Mouse (Mus musculus) intestine, embryonic 16.5 days (tissue): Measurements from ENCODE around the gene Txnrd2. TPM values are rescaled to one million over a fixed set of nuclear protein-coding genes. Genes with fewer than 3 reads are reported as not detected.

ENCODE experiments used
- ATAC-seq: fragments of 200-750 bp; cut with Nextera tagmentation; 2 replicates; pipeline ENCODE4 v1.8.0; 2017; ENCODE audit warnings: moderate TSS enrichment, moderate library complexity
- H3K27ac ChIP-seq: fragments of 300-500 bp; sonication (generic); 2 replicates; pipeline ENCODE4 v1.5.1; 2014; ENCODE audit warnings: mild to moderate bottlenecking, low read length
- H3K27me3 ChIP-seq: fragments of 300-500 bp; sonication (generic); replicated peaks from 2 replicates; pipeline ENCODE4 v1.6.1; 2014; ENCODE audit warnings: low read length, control low read depth, mixed read lengths; ENCODE audit not compliant: control insufficient read depth, insufficient read depth
- H3K36me3 ChIP-seq: fragments of 300-500 bp; sonication (generic); 2 replicates; pipeline ENCODE4 v1.6.1; 2014; ENCODE audit warnings: low read length, control low read depth; ENCODE audit not compliant: control insufficient read depth, insufficient read depth
- H3K4me1 ChIP-seq: fragments of 300-500 bp; sonication (generic); 2 replicates; pipeline ENCODE4 v1.6.1; 2014; ENCODE audit warnings: low read length, control low read depth, mixed read lengths; ENCODE audit not compliant: control insufficient read depth, insufficient read depth
- H3K4me2 ChIP-seq: fragments of 300-500 bp; sonication (generic); 2 replicates; pipeline ENCODE4 v1.6.1; 2014; ENCODE audit warnings: low read depth, low read length, control low read depth
- H3K4me3 ChIP-seq: fragments of 300-500 bp; sonication (generic); 2 replicates; pipeline ENCODE4 v1.5.1; 2014; ENCODE audit warnings: mild to moderate bottlenecking, low read length
- H3K9ac ChIP-seq: fragments of 300-500 bp; sonication (generic); 2 replicates; pipeline ENCODE4 v1.6.1; 2014; ENCODE audit warnings: low read depth, low read length
- H3K9me3 ChIP-seq: fragments of 300-500 bp; sonication (generic); 2 replicates; pipeline ENCODE4 v1.6.1; 2016; ENCODE audit warnings: low read length, control low read depth; ENCODE audit not compliant: control insufficient read depth
- WGBS: fragments of 180-500 bp; shearing (Covaris S2); extraction: QIAGEN DNeasy Blood & Tissue Kit; methylation state at CpG from one replicate; pipeline ENCODE4 v1.1.7; 2014; 5-methylcytosine and 5-hydroxymethylcytosine counted together
- polyA plus RNA-seq: library from polyadenylated mRNA; unstranded; fragments of >200 nt; fragmentation: Nextera tagmentation; extraction: Ambion mirVana; gene quantifications from 2 replicates; pipeline ENCODE4 v1.2.1, GENCODE M21; 2015

Gene Txnrd2
- polyA plus RNA-seq, 1 experiment from 2014 or later, result 29.8 TPM

DNA sequence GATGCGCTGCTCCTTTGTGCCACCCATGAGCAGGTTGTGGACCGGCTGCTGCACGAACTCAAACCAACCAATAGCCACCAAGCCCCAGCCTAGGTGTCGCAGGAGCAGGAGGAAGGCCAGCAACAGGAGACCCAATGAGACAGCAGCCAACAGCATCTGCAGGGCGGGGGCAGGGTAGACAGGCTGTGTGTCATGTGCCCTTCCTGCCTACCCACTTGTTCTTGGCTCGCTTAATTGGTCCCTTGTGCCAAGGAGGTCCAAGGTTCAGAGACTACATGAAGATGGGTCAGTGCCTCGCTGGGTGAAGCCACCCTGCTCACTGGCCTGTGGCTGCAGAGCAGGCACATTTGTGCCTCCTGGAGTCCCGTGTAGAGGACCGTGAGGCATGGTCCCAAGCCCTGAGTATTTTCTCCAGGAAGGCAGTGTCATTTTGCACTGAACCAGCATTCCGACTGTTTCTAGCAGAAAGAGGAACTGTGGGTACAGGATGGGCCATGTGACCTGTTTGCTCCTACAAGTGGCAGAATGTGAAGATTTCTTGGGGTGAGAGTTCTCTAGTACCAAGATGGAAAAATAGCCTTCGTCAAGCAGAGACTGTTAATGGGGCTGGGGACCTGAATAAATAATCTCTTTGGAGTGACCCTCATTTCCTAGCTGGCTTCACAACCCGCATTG, 14.2 kb upstream of the Txnrd2 start:
- WGBS, result 83% methylated on average over 12 of the region's 12 CpGs
- Histone ChIP-seq H3K36me3 (peaks cover 13% of the 10 kb centered on the region), H3K9ac (no peak overlapping the region), H3K27me3 (no peaks in the 10 kb centered on the region), H3K4me1 (peaks cover 12% of the 10 kb centered on the region; the same call in 1 of the 2 replicates), H3K4me3 (no peak overlapping the region), H3K9me3 (no peaks in the 10 kb centered on the region), H3K27ac (no peak overlapping the region), H3K4me2 (no peak overlapping the region)
- ATAC-seq, result no peak

DNA sequence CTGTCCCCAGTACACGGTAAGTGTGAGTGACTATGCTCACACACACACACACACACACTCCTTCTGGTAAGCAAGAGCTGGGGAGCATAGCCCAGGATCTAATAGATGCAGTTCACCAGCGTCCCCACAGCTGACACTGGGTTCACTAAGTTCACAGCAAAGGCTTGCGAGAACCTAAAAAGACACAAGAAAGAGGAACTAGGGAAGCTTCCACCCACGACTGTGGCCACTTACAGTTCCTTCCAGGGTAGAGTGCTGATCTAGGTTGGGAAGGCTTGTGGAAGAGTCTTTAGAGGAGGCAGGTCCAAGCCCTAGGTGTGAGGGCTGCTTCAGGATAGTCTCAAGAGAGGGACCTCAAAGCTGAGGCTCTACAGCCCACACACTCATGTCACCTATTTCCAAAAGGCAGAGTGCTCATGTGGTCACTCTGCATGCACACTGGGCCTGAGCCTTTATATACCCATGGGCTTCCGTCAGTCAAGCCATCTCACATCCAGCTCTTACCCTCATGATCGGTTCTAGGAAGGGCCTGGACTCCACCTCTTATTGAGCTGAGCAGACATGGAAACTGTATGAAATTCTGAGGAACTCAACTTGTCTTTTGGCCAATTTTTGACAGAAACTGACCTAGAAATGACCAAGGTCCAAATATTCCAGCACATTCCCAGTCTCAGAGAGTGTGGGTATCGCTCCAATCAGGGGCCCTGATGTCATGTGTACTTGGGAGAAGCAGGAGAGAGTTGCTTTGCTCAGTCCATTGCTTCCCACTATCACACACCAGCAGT, 13.0 kb upstream of the Txnrd2 start:
- Histone ChIP-seq H3K9ac (no peak overlapping the region), H3K27me3 (no peaks in the 10 kb centered on the region), H3K4me2 (no peak overlapping the region), H3K36me3 (peaks cover 13% of the 10 kb centered on the region), H3K4me1 (peaks cover 12% of the 10 kb centered on the region; the same call in 1 of the 2 replicates), H3K9me3 (no peaks in the 10 kb centered on the region), H3K27ac (peak overlapping the region; percentile 10; the same call in 1 of the 2 replicates), H3K4me3 (no peak overlapping the region)
- WGBS, result 86% methylated on average over 7 of the region's 7 CpGs
- ATAC-seq, result no peak

DNA sequence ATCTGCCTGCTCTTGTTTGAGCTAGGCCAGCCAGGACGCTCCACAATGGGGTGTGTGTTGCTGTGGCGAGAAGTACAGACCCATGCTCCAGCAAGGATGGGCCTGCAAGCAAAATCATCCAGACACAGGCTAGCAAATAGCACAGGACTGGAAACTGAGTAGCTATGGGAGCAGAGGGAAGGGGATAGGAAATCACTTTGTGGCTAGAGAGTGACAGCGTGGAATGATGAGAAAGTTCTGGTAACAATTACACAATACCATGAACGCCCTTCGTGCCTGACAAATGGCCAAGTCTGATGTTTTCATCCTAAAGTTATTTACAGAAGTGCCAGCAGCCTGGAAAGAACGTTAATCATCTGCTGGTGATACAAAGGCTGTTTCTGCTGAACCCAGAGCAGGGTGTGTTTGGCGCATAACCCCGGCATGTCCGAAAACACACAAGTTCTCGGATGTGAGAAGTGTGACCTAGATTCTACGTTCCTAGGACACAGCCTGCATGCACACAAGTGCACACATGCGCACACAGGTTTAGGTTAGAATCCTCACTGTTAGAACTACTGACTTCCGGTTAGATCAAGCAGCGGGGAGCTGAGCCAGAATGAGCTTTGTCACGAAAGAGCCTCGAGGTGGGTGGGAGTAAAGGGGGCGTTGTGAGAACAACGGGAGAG, 10.0 kb upstream of the Txnrd2 start:
- H3K27ac ChIP-seq, result peak overlapping the region; percentile 33
- peak; percentile 41 for ATAC-seq
- 55% methylated on average over 18 of the region's 18 CpGs for WGBS
- no peaks in the 10 kb centered on the region for H3K9me3 ChIP-seq
- H3K4me3 ChIP-seq, result no peak overlapping the region
- H3K4me2 ChIP-seq, result no peak overlapping the region
- H3K4me1 ChIP-seq, result peaks cover 12% of the 10 kb centered on the region; the same call in 1 of the 2 replicates
- no peak overlapping the region for H3K9ac ChIP-seq
- H3K36me3 ChIP-seq, result peaks cover 1% of the 10 kb centered on the region; the same call in 1 of the 2 replicates
- no peaks in the 10 kb centered on the region for H3K27me3 ChIP-seq

DNA sequence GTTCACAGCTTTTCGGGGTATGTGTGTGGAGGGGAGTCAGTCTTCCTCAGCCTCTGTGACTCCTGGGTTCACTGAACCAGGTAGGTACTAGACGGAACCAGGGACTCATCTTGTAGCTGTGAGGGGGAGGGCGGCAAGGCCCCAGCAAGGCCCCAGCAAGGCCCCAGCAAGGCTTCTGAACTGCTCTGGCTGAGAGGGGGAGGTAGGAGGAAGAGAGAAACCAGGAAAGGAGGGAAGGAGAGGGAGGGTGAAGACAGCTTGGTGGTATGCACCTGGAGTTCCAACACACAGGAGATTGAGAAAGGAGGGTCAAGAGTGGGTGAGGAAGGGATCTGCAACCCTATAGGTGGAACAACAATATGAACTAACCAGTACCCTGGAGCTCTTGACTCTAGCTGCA, 9.3 kb upstream of the Txnrd2 start:
- no peak overlapping the region for H3K9ac ChIP-seq
- WGBS, result 69% methylated on average over 3 of the region's 3 CpGs
- no peaks in the 10 kb centered on the region for H3K27me3 ChIP-seq
- peak overlapping the region; percentile 33 for H3K27ac ChIP-seq
- no peaks in the 10 kb centered on the region; the same call in 1 of the 2 replicates for H3K36me3 ChIP-seq
- no peak overlapping the region for H3K4me3 ChIP-seq
- no peaks in the 10 kb centered on the region for H3K9me3 ChIP-seq
- H3K4me2 ChIP-seq, result no peak overlapping the region
- H3K4me1 ChIP-seq, result peaks cover 9% of the 10 kb centered on the region; the same call in 1 of the 2 replicates
- ATAC-seq, result peak; percentile 41; the same call in 1 of the 2 replicates

DNA sequence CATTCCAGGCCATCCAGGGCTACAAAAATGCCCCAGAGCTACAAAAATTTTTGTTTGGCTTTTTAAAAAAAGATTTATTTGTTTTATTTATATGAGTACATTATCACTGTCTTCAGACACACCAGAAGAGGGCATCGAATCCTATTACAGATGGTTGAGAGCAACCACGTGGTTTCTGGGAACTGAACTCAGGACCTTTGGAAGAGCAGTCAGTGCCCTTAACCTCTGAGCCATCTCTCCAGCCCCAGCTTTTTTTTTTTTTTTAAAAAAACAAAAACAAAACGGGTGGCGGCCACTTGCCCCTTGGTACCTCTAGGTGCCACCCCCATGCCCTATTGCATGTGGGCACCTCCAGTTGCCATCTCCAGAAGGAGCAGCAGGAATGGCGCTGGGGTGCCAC, 8.7 kb upstream of the Txnrd2 start:
- H3K4me3 ChIP-seq, result no peak overlapping the region
- no peak overlapping the region for H3K4me2 ChIP-seq
- 92% methylated on average over 5 of the region's 5 CpGs for whole genome bisulfite sequencing
- no peaks in the 10 kb centered on the region; the same call in 1 of the 2 replicates for H3K36me3 ChIP-seq
- H3K4me1 ChIP-seq, result 0 out of 2 replicates have a peak, but pooled peaks cover 6% of the 10 kb centered on the region
- H3K27ac ChIP-seq, result no peak overlapping the region
- ATAC-seq, result no peak
- no peaks in the 10 kb centered on the region for H3K9me3 ChIP-seq
- no peaks in the 10 kb centered on the region for H3K27me3 ChIP-seq
- no peak overlapping the region for H3K9ac ChIP-seq

DNA sequence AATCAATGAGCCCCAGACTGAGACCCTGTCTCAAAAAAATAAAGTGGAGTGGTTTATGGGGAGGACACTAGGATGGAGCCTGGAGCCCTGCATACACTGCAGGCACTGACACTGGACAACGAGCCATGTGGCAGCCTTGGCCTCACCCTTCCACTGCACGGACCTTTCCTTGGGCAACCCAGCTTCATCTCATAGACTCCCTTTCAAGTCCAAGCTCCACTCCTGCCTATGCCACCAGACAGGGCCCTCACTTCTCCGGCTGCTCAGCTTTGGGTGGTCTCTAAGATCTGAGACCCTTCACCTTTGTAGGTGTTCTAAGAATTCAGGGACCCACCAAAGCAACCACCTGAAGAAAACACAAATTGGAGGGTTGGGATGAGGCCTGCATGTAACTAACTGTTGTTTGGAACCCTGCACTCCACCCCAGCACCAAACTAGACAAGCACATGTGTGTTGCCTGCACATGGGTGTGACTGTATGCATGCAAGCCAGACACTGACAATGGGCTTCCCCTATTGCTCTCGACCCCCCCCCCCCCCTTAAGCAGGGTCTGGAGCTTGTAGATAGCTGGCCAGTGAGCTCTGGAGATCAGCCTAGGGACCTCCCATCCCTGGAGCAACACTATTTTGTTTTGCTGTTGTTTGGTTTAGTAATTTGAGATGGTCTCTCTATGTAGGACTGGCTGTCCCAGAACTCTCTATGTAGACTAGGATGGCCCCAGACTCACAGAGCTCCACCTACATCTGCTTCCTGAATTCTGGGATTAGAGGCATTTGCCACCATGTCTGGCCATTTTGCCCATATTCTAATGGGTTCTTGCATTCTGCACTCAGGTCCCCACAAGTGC, 7.2 kb upstream of the Txnrd2 start:
- Histone ChIP-seq H3K9me3 (no peaks in the 10 kb centered on the region), H3K4me1 (peaks cover 14% of the 10 kb centered on the region; the same call in 1 of the 2 replicates), H3K4me3 (no peak overlapping the region), H3K9ac (no peak overlapping the region), H3K27ac (no peak overlapping the region), H3K4me2 (no peak overlapping the region), H3K36me3 (no peaks in the 10 kb centered on the region; the same call in 1 of the 2 replicates), H3K27me3 (no peaks in the 10 kb centered on the region)
- WGBS, result 85% methylated on average over 4 of the region's 4 CpGs
- ATAC-seq, result no peak

DNA sequence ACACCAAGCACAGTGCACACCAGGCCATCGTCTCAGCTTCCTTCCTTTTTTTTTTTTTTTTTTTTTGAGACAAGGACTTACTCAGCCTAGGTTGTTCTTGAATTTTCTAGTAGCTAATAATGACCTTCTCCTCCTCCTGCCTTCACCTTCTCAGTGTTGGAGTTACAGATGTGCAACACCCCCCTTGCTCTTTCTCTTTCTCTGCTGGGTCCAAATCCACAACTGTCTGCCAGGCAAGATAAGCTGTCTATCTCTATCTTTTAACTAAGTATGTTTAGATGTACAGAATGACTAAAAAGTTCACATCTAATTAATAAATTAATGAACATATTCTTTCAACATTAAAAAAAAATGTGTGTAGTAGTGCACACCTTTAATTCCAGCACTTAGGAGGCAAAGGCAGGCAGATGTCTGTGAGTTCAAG, 6.6 kb upstream of the Txnrd2 start:
- Histone ChIP-seq H3K4me3 (no peak overlapping the region), H3K4me1 (peaks cover 20% of the 10 kb centered on the region; the same call in 1 of the 2 replicates), H3K36me3 (no peaks in the 10 kb centered on the region; the same call in 1 of the 2 replicates), H3K4me2 (no peak overlapping the region), H3K9me3 (no peaks in the 10 kb centered on the region), H3K27me3 (no peaks in the 10 kb centered on the region), H3K27ac (no peak overlapping the region), H3K9ac (no peak overlapping the region)
- 75% methylated on average over 1 of the region's 1 CpGs for WGBS
- ATAC-seq, result no peak

DNA sequence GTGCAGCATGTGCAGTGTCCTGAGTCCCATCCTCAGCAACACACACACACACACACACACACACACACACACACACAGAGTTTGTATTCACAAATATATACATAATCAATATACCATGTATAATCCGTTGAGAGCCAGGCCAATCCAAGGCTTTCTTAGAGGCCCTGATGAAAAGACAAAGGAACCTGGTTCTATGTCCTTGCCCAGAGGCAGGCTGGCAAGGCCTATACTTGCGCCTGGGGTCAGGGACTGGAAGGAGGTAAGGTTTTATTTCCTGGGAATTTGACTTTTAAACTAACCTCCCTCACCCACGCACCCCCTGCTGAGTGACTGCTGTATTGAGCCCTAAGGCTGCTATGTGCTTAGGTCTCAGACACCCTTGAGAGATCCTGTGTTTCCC, 5.6 kb upstream of the Txnrd2 start:
- Histone ChIP-seq H3K9ac (no peak overlapping the region), H3K27me3 (no peaks in the 10 kb centered on the region), H3K4me1 (peaks cover 27% of the 10 kb centered on the region; the same call in 1 of the 2 replicates), H3K36me3 (no peaks in the 10 kb centered on the region; the same call in 1 of the 2 replicates), H3K4me3 (no peak overlapping the region), H3K9me3 (no peaks in the 10 kb centered on the region), H3K4me2 (no peak overlapping the region), H3K27ac (no peak overlapping the region)
- ATAC-seq, result no peak
- WGBS, result 77% methylated on average over 3 of the region's 3 CpGs
